Mouse (Mus musculus) adipose tissue, adult 10 weeks (tissue): Measurements from ENCODE around the gene Dysf. TPM values are rescaled to one million over a fixed set of nuclear protein-coding genes. Genes with fewer than 3 reads are reported as not detected.

Experiments used
- polyA plus RNA-seq: library from polyadenylated mRNA; stranded (reverse); fragments of 350-450 nt; fragmentation: Illumina TruSeq; extraction: RNeasy Lipid Tissue Mini Kit (QIAGEN cat#74804); gene quantifications from one replicate; pipeline ENCODE4 v1.2.3, GENCODE M21; 2014; ENCODE audit warnings: low read depth, low replicate concordance

The Dysf gene
- 42.1 TPM for polyA plus RNA-seq

GRCm38 (mm10) chr6:84008363-84009171, at the start of gene Dysf:
TSS of gene Dysf (plus strand) at chr6:84008590.

Other genes starting within 250 kb of the Dysf start
- 0.46 TPM for gene Ankrd53, start 245.9 kb upstream of the Dysf start, polyA plus RNA-seq
- gene Tex261, start 232.8 kb upstream of the Dysf start, polyA plus RNA-seq: 71.7 TPM
- gene Nagk, start 213.6 kb upstream of the Dysf start, polyA plus RNA-seq: 55.5 TPM
- 30.4 TPM for gene Paip2b, start 176.8 kb upstream of the Dysf start, polyA plus RNA-seq
- 49.2 TPM for gene Zfp638, start 141.5 kb upstream of the Dysf start, polyA plus RNA-seq